Mouse (Mus musculus) kidney, adult 11 months (tissue): ENCODE measurements around the gene Megf11.
A peak's percentile ranks its signal among the peaks of the same experiment; 100 is the strongest.
"Not testable (repeated sequence)": the region's sequence is repeated elsewhere in the genome, so short reads cannot be mapped to it uniquely, and the experiment has no call there.

Source experiments
- DNase-seq: peaks from one replicate; pipeline ENCODE4 v3.0.0; 2022

The Megf11 gene

DNA sequence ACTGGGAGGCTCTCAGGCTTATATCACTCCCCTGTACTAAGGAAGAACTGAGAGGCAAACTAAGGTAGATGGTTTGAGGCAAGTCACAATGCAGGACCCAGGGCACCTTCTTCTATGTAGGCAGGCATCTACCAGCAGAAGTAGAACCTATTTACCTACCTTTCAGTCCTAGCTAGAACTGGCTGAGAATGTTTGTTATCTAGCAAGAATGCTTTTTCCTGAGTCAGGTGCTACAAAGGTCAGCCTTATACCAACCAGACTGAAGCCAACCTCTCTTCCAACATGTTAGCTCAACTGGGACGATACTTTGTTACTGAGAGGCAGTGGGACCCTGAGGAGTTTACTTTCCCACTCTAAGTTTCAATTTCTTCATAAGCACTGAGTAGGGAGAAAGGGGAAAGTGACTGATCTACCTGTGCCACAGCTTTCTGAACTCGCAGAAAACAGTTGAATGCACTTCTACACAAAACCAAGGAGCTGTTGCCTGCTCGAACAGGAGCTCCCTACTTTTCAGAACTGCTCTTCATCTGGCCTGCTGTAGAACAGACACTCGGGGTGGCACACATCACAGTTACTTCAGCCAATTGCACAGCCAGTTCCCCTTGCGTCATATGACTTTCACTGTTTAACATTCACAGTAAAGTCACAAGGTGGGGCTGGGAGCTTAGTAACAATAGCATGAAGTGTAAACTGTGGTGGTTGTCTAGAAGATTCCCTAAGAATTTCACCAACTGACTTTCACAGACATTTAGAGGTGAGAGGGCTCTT, 318.8 kb downstream of the Megf11 start:
- DNase-seq, result no peak

DNA sequence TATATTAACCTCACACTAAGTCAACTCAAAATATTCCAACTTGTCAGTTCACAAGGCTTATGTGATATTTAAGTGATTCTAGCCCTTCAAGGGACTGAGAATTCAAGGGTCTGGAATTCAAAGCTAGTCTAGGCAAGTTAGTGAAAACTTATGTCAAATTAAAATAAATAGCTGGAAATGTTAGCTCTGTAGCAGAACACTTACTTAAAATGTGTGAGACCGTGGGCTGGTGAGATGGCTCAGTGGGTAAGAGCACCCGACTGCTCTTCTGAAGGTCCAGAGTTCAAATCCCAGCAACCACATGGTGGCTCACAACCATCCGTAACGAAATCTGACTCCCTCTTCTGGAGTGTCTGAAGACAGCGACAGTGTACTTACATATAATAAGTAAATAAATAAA, 324.9 kb downstream of the Megf11 start:
- not testable (repeated sequence) for DNase-seq

DNA sequence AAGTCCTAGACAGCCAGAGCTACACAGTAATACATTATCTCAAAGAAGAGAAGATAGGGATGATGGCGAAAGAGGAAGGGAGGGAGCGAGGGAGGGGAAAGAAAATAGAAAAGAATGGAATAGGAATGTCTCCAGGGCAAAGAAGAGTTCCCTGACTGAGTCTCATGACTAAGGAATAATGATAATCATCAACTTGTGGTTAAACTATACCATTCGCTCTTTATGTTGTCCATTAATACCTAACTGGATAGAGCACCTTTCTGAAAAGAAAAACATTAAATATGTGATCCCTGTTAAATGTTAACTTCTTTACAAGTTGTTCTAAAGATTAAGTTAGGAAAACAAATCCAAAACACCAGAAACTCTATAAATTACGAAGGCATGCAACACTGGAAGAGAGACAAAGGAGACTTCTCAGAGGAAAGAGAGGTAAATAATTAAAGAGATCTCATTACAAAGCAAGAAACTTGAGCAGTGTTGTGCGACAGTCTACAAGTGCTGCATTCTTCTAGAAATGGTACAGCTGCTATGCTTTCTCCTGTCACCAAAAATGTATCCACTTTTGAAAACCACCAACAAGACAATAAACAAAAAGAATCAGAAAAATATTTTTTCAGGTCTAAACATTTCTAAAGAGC, 334.2 kb downstream of the Megf11 start:
- DNase-seq, result no peak

DNA sequence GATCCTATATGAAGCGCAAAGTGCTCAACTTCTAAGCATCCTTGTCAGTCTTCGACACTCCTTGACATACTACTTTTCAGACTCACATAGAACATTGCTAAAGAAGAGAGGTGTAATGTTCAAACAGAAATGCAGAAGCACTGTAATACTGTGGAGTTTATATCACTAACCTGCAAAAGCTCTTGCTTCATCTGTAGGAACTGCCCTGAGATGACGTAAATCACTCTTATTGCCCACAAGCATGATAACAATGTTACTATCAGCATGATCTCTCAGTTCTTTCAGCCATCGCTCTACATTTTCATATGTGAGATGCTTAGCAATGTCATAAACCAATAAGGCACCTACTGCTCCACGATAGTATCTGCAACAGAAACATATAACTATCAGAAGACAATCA, 341.0 kb downstream of the Megf11 start:
- no peak for DNase-seq

DNA sequence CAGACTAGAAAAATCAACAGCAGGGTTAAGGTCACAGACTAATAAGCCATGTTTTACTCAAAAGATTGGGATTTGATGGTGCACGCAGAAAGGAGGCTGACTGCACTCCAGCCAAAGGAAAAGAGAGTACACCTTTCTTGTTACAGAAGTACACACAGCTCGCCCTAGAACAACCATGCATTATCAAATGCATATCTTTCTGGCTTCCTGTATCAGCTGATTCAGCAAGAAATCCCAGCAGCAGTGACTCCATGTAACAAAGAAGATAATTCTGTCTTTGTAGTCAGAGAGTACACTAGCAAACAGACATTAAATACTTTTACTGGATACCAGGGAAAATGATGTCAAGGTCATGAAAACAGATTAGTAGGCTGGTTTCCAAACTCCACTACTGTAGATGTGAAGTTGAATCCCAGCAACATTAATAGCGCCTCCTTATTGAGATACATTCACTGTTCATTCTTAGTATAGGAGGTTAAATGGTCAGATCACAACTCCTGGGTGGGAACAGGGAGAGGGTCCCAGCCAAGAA, 345.7 kb downstream of the Megf11 start:
- DNase-seq, result no peak

DNA sequence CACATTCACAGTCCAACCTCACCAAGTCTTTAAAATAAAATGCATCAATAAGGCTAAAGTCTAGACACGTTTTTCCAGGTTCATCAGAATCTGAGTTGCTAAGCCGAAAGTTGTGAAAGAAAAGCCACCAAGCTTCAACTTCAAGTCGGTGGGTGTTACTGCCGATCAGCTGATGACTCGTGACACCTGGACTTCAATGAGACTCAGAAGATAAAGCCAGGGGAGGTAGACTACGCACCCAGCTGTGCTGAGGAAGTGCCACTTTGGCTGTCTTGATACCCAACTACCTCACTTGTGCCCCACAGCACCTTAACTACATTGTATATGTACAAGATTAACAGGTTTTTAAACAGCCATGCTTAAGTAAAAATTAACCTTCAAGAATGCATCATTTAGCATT, 348.7 kb downstream of the Megf11 start:
- no peak for DNase-seq

DNA sequence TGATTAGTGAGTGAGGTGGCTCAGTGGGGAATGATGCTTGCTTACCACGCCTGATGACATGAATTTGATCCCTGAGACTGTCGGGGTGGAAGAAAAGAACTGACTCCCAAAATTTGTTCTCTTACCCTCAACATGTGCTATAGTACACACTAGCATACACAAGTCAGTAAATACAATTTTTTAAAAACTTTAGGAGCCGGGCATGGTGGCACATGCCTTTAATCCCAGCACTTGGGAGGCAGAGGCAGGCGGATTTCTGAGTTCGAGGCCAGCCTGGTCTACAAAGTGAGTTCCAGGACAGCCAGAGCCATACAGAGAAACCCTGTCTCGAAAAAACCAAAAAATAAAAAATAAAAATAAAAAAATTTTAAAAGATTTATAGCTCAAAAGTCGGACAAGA, 349.6 kb downstream of the Megf11 start:
- not testable (repeated sequence) for DNase-seq

DNA sequence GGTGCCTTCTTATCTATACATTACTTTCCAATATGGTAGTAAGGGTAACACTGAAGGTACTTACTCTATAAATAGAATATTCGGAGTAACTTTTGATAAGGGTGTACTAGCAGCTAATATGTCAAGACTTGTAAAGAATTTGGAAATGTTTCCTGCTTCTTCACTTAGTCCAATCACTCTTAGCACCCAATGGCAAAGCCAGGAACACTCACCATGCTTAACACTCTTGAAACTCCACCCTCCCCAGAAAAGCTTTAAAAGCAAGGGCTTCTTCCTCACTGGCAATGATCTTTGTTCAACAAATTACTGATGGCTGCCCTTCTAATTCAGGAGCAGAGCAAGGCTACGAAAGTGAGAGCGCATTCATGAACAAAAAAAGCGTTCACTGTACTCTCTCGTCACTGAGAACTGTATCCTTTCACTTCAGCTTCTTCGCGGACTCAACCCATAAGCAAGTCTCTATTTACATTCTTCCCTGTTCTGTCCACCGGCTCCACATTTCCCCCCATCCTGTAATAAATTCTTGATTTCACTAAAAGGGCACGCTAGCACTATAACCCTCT, 350.7 kb downstream of the Megf11 start:
- no peak for DNase-seq

DNA sequence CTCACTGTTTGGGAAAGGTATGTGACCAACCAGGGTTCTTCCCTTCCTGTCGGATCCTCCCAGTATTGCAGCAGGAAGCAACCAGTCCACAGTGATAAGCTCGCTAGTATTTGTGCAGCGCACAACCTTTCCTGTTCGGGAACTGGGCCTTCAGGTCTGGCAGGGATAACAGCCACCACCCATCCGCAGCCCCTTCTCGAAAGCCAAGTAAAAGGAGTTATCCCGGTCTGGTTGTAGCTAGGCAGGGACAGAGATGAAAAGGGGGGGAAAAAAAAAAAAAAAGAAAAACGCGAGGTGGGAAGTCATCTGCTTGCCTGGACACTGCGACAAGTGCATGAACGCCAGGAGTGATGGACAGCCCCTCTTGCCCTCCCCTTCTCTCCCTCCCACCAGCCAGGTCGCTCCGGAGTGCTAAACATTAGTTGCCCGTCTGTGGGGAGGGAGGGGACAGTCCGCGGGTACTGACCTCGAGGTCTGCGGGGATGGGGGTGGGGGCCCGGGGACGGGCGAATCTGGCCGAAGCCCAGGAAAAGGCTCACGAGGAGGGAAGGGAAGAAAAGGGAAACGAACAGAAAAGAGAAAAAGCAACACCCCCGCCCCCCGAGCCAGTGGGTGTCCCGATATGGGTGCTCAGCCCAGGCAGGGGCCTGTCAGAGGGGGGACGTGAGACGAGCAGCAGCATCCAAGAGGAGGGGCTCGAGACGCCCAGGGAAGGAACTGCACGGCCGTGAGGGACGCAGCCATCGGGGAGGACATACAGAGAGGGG, 351.4 kb downstream of the Megf11 start:
- peak; percentile 73 for DNase-seq

DNA sequence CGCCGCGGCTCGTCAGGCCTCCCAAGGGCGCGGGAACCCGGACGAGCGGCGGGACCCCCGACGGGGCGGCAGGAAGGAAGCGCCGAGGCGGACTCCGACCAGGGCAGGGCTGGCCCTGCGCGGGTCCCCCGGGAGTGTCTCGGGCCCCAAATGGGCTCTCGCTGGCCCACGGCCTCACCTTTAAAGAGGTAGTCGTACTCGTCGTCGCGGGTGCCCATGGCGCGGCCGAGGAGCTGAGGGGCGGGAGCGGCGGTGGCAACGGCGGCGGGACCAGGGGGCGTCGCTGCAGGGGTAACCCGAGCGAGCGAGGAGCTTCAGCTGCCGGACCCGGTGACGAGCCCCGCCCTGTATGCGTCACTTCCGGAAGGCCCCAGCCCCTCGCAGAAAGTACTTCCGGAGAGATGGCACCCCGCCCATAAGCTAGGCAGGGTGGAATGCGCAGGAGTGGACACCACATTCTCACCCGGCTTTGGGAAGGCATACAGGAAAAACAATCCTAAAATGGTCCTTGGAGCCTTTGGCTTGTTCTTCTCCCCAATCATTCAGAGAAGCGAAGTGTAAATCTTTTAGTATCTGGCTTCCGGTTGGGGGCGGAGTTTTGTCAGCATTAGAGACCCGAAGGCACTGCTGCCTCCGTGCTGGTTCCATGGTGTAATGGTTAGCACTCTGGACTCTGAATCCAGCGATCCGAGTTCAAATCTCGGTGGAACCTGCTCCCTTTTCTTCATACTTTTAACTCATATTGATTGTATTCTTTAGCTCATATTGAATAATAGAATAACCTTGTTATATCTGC, 352.2 kb downstream of the Megf11 start, which contains the start of gene Rab11a:
Rab11a (minus strand) TSS at position 353 of the 796 bp plus-strand sequence.
- DNase-seq, result peak; percentile 93

DNA sequence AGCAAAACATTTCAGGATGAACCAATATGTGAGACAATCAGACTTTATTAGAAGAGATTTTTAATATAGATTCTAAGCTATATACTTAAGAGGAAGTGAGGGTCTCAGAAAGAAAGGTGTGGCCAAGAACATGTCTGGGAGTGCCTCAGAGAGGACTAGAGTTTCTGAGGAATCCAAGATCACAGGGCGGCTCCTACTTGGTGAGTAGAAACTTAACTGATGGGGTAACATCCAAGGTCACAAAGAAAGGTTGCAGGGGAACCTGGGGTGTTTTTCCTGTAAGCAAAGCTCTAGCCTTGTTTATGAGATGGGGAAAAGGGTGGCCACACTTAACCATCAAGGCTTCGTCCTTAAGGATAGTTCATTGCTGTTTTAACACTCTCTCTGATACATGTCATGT, 353.6 kb downstream of the Megf11 start:
- DNase-seq, result no peak

DNA sequence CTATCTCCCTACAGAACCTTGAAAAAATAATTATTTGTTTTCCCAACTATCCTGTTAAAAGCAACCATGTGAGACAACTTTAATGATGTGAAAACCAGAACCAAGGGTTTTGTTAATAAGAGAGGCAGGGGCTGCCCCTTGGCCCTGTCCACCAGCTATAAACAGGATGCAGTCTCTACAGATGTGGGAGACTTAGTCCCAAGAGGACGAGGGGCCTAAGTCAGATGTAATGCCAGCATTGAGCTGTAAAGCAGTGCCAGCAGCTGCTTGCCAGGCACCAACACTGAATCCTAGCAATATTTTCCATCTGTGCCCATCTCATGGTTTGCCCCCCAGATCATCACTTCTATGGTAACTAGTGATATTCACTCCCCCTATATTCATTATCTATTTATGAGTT, 357.0 kb downstream of the Megf11 start:
- DNase-seq, result no peak

DNA sequence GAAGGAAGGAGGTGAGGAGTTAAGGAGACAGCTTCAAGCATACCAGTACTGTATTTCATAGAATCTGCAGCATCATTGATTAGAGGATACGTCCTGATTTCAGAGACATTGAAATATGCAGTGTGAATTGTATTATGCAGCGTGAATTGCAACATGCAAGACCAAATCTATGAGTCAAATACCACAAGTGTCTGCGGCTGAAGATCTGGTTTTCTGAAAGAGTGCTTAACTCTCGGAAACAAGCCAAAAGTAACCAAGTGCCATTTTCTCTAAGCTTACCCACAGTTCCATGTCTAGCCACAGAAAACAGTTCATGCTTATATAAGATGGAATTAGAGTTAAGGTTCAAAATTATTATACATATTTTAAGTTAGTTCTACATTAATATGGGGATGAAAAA, 362.3 kb downstream of the Megf11 start:
- no peak for DNase-seq

DNA sequence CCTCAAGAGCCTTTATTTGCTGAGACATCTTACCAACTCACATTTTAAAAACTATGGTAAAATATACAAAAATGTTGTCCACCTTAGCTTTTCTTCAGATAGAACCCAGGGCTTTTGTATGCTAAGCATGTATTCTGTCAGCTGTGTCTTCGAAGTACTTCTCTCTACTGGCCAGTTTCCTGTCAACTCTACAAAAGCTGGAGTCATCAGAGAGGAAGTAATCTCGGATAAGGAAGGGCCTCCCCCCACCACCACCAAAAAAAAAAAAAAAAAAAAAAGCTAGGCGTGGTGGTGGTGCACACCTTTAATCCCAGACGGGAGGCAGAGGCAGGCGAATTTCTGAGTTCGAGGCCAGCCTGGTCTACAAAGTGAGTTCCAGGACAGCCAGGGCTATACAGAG, 363.9 kb downstream of the Megf11 start:
- no peak for DNase-seq

DNA sequence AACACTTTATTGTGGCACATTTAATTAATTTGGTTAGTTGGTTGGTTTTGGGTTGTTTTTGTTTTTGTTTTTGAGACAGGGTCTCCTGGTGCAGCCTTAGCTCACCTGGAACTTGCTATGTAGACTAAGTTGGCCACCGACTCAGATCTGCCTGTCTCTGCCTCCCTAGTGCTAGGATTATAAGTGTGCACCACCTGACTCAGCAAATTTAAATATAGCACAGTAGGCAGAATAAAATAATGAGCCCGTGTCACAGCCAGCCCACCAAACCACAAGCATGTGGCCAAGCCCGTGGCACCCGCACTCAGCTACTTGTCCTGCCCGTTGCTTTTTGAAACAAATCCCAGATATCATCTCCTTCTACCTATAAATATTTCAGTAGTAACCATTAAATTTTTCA, 367.1 kb downstream of the Megf11 start:
- no peak for DNase-seq

DNA sequence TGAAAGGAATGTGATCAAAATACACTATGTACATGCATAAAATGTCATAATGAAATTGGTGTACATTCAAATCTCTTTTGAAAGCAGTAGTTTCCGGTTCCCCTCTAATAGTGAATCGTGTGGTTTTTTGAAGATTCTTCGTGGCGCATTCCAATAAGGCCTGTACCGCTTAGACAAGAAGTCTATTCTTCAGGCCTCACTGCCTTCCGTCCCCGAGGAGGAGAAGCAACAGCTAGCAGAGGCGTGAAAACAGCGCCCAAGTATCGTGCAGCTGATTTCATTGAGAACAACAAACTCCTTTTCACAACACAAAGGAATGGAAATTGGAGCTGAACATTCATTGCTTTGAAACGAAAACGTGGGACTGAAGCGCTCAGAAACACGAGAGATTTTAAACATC, 372.6 kb downstream of the Megf11 start:
- DNase-seq, result no peak
